Mouse (Mus musculus) MEL (cell line): ENCODE data around the gene Ckap2l.

Source experiments
- E2F4 ChIP-seq: IDR thresholded peaks from 2 replicates; pipeline ENCODE4 v1.6.1; 2011; ENCODE audit warnings: low read depth, low read length, improper control_type of control experiment, borderline replicate concordance
- KAT2A ChIP-seq: conservative IDR thresholded peaks from 2 replicates; pipeline ENCODE4 v1.6.1; 2012; ENCODE audit warnings: low read depth, low read length, improper control_type of control experiment, inconsistent platforms
- UBTF ChIP-seq: IDR thresholded peaks from 2 replicates; pipeline ENCODE4 v1.6.1; 2012; ENCODE audit warnings: low read depth, mild to moderate bottlenecking, inconsistent platforms, low read length, improper control_type of control experiment, moderate library complexity, borderline replicate concordance; ENCODE audit not compliant: insufficient read depth
- ZC3H11A ChIP-seq: IDR thresholded peaks from 2 replicates; pipeline ENCODE4 v1.6.1; 2012; ENCODE audit warnings: low read depth, mild to moderate bottlenecking, inconsistent platforms, low read length, improper control_type of control experiment
- ZNF384 ChIP-seq: IDR thresholded peaks from 2 replicates; pipeline ENCODE4 v1.6.1; 2012; ENCODE audit warnings: low read depth, mild to moderate bottlenecking, inconsistent platforms, low read length, improper control_type of control experiment

- TF ChIP-seq ZC3H11A (no peak), E2F4 (no peak), UBTF (no peak), ZNF384 (no peak), KAT2A (no peak)
These were observed 26.4 kb downstream of the Ckap2l start for GRCm38 (mm10) chr2:129270621-129271020.
